Mouse (Mus musculus): ENCODE results near the gene Spag7. TPM values are rescaled to one million over a fixed set of nuclear protein-coding genes. Genes with fewer than 3 reads are reported as not detected.
A peak's percentile ranks its signal among the peaks of the same experiment; 100 is the strongest.

Spag7 gene
- total RNA-seq (2021) = 10 to 100 TPM; 89.8 to 99.5 TPM

DNA sequence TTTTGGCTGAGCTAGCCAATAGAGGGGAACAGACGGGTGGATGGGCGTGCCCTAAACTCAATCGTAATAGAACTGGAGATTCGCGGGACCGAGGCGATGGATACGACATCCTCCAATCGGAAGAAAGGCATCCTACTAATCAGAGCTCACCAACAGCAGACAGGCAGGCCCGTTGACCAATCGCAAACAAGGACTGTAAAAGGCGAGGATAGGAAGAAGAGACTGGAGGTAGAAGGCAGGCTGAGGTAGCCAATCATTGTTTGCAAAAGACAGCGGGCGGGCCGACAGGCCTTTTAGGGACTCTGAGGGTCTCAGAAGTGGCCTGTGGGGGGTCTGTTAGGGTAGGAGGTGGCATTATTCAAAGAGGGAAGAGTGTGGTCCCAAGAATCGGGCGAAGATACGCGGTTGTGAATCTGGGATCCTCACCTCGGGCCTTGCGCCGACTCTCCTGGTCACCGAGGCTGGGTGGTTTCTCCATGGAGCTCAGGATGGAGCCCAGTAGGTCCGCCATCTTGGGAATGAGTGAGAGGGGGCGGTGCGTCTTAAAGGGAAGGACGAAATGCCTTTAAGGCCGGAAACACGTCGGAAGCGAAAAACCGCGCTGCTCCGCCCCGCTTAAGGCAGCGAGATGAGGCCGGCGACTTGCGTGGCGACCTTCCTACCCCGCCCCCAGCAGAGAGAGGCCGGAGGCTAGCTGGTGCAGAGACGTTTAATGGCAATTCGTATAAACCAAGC, at the start of gene Spag7:
Gene Spag7 (minus strand): TSS at position 646 of the 735 bp plus-strand sequence.
- DNase-seq (ENCODE audit: low spot score) = peak; percentile 98
- intact Hi-C loops (cut with DNase I) = loop anchor here (2.0 kb wide), 1 partner anchor 14 kb away; the partner anchor contains the start of gene Pfn1

GRCm38 (mm10) chr11:70718481-70718880, 49.3 kb upstream of the Spag7 start:
- DNase-seq (ENCODE audit: low spot score) = no peak
- intact Hi-C loops (cut with DNase I) = no loop called here

DNA sequence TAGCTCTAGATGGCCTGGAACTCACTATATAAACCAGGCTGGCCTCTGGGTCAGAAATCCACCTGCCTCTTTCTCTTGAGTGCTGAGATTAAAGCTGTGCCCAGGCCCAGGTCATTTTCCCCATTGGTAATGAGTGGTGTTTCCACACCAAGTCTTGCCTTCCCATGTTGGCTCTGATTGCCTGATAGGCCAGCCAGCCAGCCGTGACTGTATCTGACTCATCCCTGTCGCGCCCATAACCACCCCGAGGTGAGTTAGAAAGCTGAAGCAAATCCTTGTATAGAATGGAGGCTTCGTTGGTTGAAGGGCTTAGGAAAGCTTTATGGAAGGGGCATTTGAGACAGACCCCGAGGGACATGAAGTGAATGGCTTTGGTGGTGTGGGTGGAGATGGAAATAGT, 46.6 kb upstream of the Spag7 start:
- DNase-seq (ENCODE audit: low spot score) = no peak
- intact Hi-C loops (cut with DNase I) = no loop called here

- DNase-seq (ENCODE audit: low spot score) = no peak
- intact Hi-C loops (cut with DNase I) = no loop called here
Observed at GRCm38 (mm10) chr11:70713222-70713621, 44.0 kb upstream of the Spag7 start.

GRCm38 (mm10) chr11:70711026-70711425, 41.8 kb upstream of the Spag7 start:
- no peak for DNase-seq (ENCODE audit: low spot score)
- intact Hi-C loops (cut with DNase I) = no loop called here

DNA sequence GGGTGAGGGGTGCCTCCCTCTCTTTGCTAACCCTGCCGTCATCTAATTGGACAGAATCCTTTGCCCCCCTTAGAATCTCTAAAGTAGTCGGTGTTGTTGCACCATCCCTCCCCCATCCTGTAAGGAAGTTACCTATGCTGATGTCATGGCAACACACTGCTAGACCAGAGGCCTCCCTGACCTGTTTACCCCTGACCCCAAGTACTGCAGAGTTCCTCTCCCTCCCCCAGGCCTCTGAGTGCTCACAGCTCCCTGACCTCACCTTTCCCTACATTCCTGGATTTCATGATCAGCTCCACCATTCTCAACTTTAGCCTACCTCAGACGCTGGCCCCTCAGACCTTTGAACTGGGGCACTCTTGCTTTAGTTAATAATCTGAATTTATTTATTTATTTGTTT, 36.9 kb upstream of the Spag7 start:
- intact Hi-C loops (cut with DNase I) = no loop called here
- no peak for DNase-seq (ENCODE audit: low spot score)

DNA sequence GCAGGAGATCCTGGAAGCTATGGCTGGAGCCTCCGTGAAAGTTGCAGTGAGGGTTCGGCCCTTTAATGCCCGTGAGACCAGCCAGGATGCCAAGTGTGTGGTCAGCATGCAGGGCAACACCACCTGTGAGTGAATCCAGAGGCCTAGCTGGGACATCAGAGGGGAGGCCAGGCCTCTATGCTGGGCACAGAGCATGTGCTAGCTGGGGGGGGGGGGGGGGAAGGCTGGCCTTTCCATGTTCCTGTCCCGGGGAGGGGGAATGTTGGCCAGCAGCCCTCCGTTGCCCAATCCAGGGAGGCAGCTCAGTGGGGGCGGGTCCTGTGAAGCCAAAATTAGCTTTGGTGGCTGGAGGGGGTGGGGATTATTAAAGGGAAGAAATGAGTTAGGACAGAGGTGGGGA, 33.6 kb upstream of the Spag7 start:
- intact Hi-C loops (cut with DNase I) = loop anchor here (2.0 kb wide), 1 partner anchor 56 kb away; the partner anchor contains the start of genes Rnf167 and Slc25a11

DNA sequence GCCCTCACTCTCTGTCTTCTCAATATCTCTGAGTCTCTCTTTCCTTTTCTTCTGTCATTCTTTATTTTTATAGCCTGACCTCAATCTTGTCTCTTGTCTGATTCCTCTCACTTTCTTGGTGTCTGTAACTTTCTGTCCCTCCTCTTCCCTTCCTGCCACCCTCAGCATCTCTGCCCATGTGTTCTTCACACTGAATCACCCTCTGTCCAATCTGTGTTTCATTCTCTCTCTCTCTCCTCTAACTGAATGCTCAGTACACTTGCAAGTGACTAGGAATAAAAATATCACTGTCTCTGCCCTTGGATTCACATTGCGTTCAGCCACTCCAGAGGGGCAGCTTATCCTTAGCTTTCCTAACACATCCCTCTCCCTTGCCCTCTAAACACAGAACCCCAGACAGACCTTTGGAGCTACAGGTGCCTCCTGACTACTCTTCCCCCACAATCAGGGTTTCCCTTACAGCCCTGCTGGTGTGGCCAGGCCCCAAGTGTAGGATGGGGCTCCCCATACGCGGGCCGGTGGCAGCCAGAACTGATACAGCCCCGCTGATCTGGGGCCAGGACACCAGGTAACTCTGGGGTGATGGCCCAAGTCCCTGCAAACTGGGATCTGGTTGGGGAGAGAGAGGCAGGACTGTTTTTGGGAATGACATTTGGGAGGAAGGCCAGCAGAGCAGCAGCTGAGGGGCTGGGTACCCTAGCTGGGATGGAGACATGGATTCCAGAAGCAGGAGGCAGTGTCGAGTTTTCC, 32.9 kb upstream of the Spag7 start:
- DNase-seq (ENCODE audit: low spot score) = no peak
- intact Hi-C loops (cut with DNase I) = loop anchor here (2.0 kb wide), 1 partner anchor 55 kb away; the partner anchor contains the start of genes Rnf167 and Slc25a11

More for the DNA sequence above, 33.6 kb upstream of the Spag7 start:
- peak; percentile 66 for DNase-seq (ENCODE audit: low spot score)

DNA sequence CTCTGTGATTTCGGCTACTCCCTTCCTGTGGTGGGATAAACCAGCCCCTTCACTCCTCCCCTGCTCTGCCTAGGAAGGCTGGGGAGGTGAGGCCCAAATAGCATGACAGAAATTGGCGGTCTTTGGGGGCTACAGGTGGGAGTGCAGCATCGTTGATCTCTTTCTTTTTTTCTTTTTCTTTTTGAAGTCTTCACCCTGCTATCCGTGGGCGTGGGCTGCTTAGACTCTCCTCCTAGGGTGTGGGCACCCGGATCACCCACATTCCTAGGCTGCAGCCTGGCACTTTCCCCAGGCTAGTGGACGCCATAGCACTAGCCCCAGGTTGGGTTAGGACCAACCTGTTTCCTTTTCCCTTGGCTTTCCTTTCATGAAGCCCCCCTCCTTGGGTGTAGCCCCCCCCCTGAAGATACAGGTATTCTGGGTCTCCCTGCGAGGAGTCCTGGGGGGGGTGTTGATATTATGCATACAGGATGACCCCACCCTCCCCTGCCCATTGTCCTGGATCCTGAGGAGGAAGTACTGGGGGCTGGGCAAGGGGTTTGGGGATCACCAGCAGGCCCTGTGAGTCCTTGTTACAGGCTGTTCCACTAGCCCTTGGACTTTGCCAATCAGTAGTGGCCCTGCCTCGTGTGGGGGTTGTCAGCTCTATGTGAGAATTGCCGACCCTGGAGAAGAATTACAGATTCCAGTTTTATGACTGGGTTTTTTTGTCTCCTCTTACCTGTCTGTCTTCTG, 32.2 kb upstream of the Spag7 start:
- intact Hi-C loops (cut with DNase I) = no loop called here
- no peak for DNase-seq (ENCODE audit: low spot score)

DNA sequence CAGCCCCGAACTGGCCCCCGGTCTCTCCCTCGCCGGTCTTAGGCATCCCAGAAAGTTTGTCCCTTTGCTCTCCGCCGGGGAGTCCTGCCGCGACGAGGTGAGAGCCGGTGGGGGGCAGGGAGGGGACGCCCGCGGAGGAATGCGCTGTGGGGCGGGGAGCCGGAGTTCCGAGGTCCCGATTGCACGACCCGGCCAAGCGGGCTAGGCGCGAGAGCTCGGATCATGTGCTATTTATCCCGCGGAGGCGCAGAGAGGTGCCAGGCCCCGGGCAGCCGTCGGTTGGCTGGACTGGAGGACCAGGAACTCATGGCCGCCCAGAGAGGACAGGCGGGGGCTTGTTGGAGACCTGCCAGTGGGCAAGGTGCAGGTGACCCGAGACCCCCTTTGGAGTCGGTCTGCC, 31.4 kb upstream of the Spag7 start:
- intact Hi-C loops (cut with DNase I) = no loop called here
- peak; percentile 69 for DNase-seq (ENCODE audit: low spot score)

GRCm38 (mm10) chr11:70699722-70700556, 30.7 kb upstream of the Spag7 start, which contains the start of the genes Inca1 and Kif1c:
TSS of gene Inca1 (minus strand) at chr11:70700155.
TSS of gene Kif1c (plus strand) at chr11:70700548.
- intact Hi-C loops (cut with DNase I) = no loop called here

DNA sequence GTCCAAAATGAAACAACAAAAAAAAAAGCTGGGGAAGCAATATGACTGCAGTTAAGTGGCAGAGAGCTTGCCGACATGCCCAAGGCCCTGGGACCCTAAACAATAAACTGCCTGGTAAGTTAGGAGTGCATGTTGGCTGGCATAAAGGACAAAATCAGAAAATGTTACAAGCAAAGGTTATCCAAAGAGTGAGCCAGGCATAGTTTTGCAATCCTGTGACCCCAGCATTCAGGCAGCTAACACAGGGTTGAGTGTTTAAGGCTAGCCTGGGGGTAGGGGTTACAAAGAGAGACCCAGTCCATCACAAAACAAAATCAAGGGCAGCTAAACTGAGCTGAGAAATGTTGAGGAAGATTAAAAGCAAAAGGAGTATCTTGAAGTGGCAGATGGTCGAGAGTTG, 29.8 kb upstream of the Spag7 start:
- intact Hi-C loops (cut with DNase I) = no loop called here
- DNase-seq (ENCODE audit: low spot score) = no peak

More at GRCm38 (mm10) chr11:70699722-70700556, 30.7 kb upstream of the Spag7 start, which contains the start of the genes Inca1 and Kif1c:
- DNase-seq (ENCODE audit: low spot score) = peak; percentile 93

GRCm38 (mm10) chr11:70697376-70697775, 28.2 kb upstream of the Spag7 start:
- intact Hi-C loops (cut with DNase I) = no loop called here
- no peak for DNase-seq (ENCODE audit: low spot score)

DNA sequence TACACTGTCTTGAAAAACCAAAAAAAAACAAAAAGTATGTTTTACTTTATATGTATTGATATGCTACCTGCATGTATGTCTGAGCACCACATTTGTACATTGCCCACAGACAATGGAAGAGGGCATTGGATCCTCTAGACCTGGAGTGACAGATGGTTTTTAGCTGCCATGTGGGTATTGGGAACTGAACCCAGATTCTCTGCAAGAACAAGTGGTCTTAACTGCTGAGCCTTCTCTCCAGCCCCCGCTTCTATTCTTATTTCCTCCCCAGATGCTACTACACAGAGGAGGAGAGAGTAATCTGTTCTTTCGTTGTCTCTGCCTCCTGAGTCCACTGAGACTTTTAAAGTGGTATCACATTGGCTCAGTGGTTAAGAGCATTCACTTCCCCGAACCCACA, 24.3 kb upstream of the Spag7 start:
- DNase-seq (ENCODE audit: low spot score) = no peak
- intact Hi-C loops (cut with DNase I) = no loop called here

GRCm38 (mm10) chr11:70689578-70689977, 20.4 kb upstream of the Spag7 start:
- intact Hi-C loops (cut with DNase I) = loop anchor here (5.0 kb wide), 1 partner anchor 68 kb away; no protein-coding TSS in a partner anchor
- no peak for DNase-seq (ENCODE audit: low spot score)

- DNase-seq (ENCODE audit: low spot score) = no peak
- intact Hi-C loops (cut with DNase I) = loop anchor here (5.0 kb wide), 1 partner anchor 69 kb away; no protein-coding TSS in a partner anchor
Observed at GRCm38 (mm10) chr11:70688372-70688771, 19.2 kb upstream of the Spag7 start.

DNA sequence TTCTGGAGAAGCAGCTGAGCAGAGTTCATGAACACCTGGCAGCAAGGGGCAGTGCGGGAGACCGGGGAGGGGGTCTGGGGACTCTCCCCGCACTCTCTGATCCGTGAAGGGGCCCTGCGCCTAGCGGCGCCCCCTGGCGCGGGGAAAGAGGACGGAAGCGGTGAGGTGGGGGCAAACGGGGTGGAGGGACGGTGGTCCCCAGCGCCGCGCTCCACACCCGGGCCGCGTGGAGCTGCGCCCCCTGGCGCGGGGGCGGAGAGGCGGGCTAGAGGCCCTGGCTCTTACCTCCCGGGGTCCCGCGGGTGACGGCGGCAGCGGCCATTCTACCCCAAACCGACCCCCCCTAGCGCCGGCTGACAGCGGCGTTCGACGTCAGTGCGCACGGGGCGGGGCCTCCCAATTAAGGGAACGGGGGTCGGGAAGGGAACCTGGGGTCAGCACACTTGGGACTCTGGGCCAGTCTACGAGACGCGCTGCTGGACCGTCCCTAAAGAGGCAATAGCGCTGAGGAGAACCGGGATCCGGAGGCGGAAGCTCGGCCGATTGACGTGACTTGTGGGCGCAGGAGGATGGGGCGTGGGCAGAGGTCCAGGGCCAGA, 18.5 kb upstream of the Spag7 start, which contains the start of gene Camta2:
Gene Camta2 (minus strand): TSS at position 505 of the 599 bp plus-strand sequence.
- peak; percentile 88 for DNase-seq (ENCODE audit: low spot score)
- intact Hi-C loops (cut with DNase I) = loop anchor here (5.0 kb wide), 1 partner anchor 70 kb away; no protein-coding TSS in a partner anchor

DNA sequence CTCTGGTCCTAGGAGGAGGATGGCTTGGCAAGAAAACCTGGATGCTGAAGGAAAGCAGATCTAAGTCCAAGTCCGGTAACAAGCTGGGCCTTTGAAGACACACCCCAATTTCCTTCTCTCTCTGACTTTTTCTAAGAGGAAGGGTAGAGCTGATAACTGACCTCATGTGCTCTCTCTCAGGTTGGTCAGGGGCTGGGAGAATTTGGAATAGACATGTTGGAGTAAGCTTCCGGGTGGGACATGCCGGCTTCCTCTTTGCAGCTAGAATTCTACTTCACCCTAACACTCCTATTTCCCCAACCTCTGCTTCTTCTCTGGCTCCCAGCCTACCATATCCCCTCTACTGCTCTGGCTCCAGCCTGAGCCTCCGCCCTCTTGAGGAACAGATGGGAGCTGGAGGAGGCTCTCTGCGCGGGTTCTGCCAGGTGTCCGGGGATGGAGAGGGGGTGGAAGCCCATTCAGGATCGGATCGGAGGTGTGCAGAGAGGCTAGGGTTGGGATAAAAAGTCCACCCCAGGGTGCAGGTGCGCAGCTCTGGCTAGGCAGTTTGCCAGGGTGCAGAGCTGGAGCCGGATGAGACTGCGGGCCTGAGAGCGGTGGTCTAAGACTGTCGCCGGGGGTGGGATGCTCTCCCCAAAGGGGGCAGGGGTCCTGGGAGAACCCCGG, 17.8 kb upstream of the Spag7 start:
- no peak for DNase-seq (ENCODE audit: low spot score)

More for the DNA sequence above, 17.8 kb upstream of the Spag7 start:
- intact Hi-C loops (cut with DNase I) = loop anchor here (5.0 kb wide), 1 partner anchor 70 kb away; no protein-coding TSS in a partner anchor

Data from heart, postnatal 25 days (tissue).